ENCODE assay signal across 8 mouse cellular contexts in genomic region chr9:39602536-39603332, GRCm38 (mm10). TPM values are rescaled to one million over a fixed set of nuclear protein-coding genes. Genes with fewer than 3 reads are reported as not detected.
A peak's percentile ranks its signal among the peaks of the same experiment; 100 is the strongest.
DNase-seq lines count a peak whose midpoint lies in the region; ATAC-seq and TF ChIP-seq lines count a peak whose summit lies in the region.

No protein-coding gene starts in this region.

- no peaks in the 10 kb centered on the region for H3K9me3 ChIP-seq in ES-E14 (ENCODE audit: control insufficient read depth, insufficient read depth, low read depth, low read length)
- no peaks in the 10 kb centered on the region for H3K9me3 ChIP-seq in neural tube, embryonic 13.5 days

- ATAC-seq in neural tube, embryonic 13.5 days (ENCODE audit: low read depth): peak; percentile 94

- no peak overlapping the region for H3K9ac ChIP-seq in ES-E14 (ENCODE audit: insufficient read depth, low read depth, low read length, poor library complexity, severe bottlenecking)
- H3K9ac ChIP-seq in neural tube, embryonic 13.5 days: peak overlapping the region; percentile 61

- no peaks in the 10 kb centered on the region for H3K36me3 ChIP-seq in ES-E14 (ENCODE audit: control insufficient read depth, insufficient read depth, low read length, poor library complexity, severe bottlenecking)
- no peaks in the 10 kb centered on the region for H3K36me3 ChIP-seq in neural tube, embryonic 13.5 days

- peaks cover 7% of the 10 kb centered on the region; the same call in 1 of the 2 replicates for H3K27me3 ChIP-seq in neural tube, embryonic 13.5 days

- DNase-seq in ES-E14 (ENCODE audit: low read depth, low spot score): peak; percentile 17
- DNase-seq in brain, adult 2 months (ENCODE audit: low read depth, low spot score): peak; percentile 67
- peak; percentile 3 to 6 for DNase-seq in frontal cortex, postnatal 25 days (ENCODE audit: low spot score in 2 of 2)
- DNase-seq in left cerebral cortex, postnatal 25 days (ENCODE audit: low spot score in 2 of 2): peak; percentile 22 to 25
- no peak for DNase-seq in c-Kit-positive CD71-positive TER-119-positive erythroid progenitor cells, embryonic 14.5 days (ENCODE audit: low spot score)
- no peak for DNase-seq in cerebellum, adult 9-10 months
- no peak for DNase-seq in kidney, adult 9 months

- intact Hi-C loops in left cerebral cortex, postnatal 25 days (cut with DNase I): loop anchor here (5.0 kb wide), 1 partner anchor 795 kb away; no protein-coding TSS in a partner anchor

- H3K4me3 ChIP-seq in ES-E14 (ENCODE audit: insufficient read depth in 1 of 2, low read depth in 1 of 2, low read length in 2 of 2, poor library complexity in 1 of 2, severe bottlenecking in 1 of 2): peak overlapping the region in 1 of 2 experiments; percentile 51; a peak in 2 of 4 replicates
- H3K4me3 ChIP-seq in neural tube, embryonic 13.5 days: peak overlapping the region; percentile 42

- in situ Hi-C loops in ES-E14 (cut with MboI; ENCODE audit: low sequenced_read_pairs in 2 of 2, unreplicated experiment in 2 of 2): no loop called here

- peak overlapping the region; percentile 73 for H3K4me2 ChIP-seq in neural tube, embryonic 13.5 days

- under 1% methylated on average over 19 of the region's 19 CpGs for WGBS in neural tube, embryonic 13.5 days

- peaks cover 3 to 4% of the 10 kb centered on the region in 2 experiments; a peak in 3 of 4 replicates for H3K4me1 ChIP-seq in ES-E14 (ENCODE audit: control insufficient read depth in 2 of 2, insufficient read depth in 2 of 2, low read length in 2 of 2, poor library complexity in 1 of 2)
- H3K4me1 ChIP-seq in neural tube, embryonic 13.5 days (replicated peaks): peaks cover 27% of the 10 kb centered on the region

- H3K27ac ChIP-seq in ES-E14 (ENCODE audit: insufficient read depth, low read depth, low read length, poor library complexity, severe bottlenecking): no peak overlapping the region
- peak overlapping the region; percentile 67 for H3K27ac ChIP-seq in neural tube, embryonic 13.5 days (replicated peaks)

TF ChIP-seq in ES-E14, 5 proteins besides CTCF, POLR2A, EP300 and RAD21:
- TF ChIP-seq MAFK (IDR thresholded peaks at IDR 0.05; ENCODE audit: insufficient read depth, low read depth, low read length): no peak

RNA-seq across cellular contexts. Expression of gene AW551984, which starts 1.5 kb away (rescaled TPM):
- 0.74 and 2.0 TPM in 2 replicates for total RNA-seq in ES-E14 (2012; rRNA removed)
- total RNA-seq in left cerebral cortex, postnatal 25 days (2021): 1 to 10 TPM; 5.3 to 7.1 TPM
- polyA plus RNA-seq in neural tube, embryonic 13.5 days (2015; fragmentation: Nextera tagmentation; extraction: Ambion mirVana): 60.0 and 67.7 TPM in 2 replicates

RNA-seq across cellular contexts. Expression of gene Olfr148, which starts 7.7 kb away (rescaled TPM):
- not detected in 2 replicates for total RNA-seq in ES-E14 (2012; rRNA removed)
- total RNA-seq in left cerebral cortex, postnatal 25 days (2021): not detected
- not detected in 2 replicates for polyA plus RNA-seq in neural tube, embryonic 13.5 days (2015; fragmentation: Nextera tagmentation; extraction: Ambion mirVana)

RNA-seq across cellular contexts. Expression of gene Olfr960, which starts 18.4 kb away (rescaled TPM):
- total RNA-seq in ES-E14 (2012; rRNA removed): not detected in 2 replicates
- not detected for total RNA-seq in left cerebral cortex, postnatal 25 days (2021)
- not detected in 2 replicates for polyA plus RNA-seq in neural tube, embryonic 13.5 days (2015; fragmentation: Nextera tagmentation; extraction: Ambion mirVana)

RNA-seq across cellular contexts. Expression of gene Olfr959, which starts 27.4 kb away (rescaled TPM):
- not detected in 2 replicates for total RNA-seq in ES-E14 (2012; rRNA removed)
- total RNA-seq in left cerebral cortex, postnatal 25 days (2021): not detected
- polyA plus RNA-seq in neural tube, embryonic 13.5 days (2015; fragmentation: Nextera tagmentation; extraction: Ambion mirVana): not detected in 2 replicates

RNA-seq across cellular contexts. Expression of gene Olfr961, which starts 42.2 kb away (rescaled TPM):
- not detected in 2 replicates for total RNA-seq in ES-E14 (2012; rRNA removed)
- not detected for total RNA-seq in left cerebral cortex, postnatal 25 days (2021)
- not detected in 2 replicates for polyA plus RNA-seq in neural tube, embryonic 13.5 days (2015; fragmentation: Nextera tagmentation; extraction: Ambion mirVana)

Comparison
In these comparisons a context has a peak if more than half of its experiments do, and no peak if none do; other contexts are left out.
1. DNase-seq: peak in ES-E14 (single experiment), brain, adult 2 months (single experiment), frontal cortex, postnatal 25 days (2 of 2) and left cerebral cortex, postnatal 25 days (2 of 2); none in c-Kit-positive CD71-positive TER-119-positive erythroid progenitor cells, embryonic 14.5 days (single experiment), cerebellum, adult 9-10 months (single experiment) and kidney, adult 9 months (single experiment).